Mouse (Mus musculus): Measurements from ENCODE around the gene Slc6a19.

Slc6a19 gene

DNA sequence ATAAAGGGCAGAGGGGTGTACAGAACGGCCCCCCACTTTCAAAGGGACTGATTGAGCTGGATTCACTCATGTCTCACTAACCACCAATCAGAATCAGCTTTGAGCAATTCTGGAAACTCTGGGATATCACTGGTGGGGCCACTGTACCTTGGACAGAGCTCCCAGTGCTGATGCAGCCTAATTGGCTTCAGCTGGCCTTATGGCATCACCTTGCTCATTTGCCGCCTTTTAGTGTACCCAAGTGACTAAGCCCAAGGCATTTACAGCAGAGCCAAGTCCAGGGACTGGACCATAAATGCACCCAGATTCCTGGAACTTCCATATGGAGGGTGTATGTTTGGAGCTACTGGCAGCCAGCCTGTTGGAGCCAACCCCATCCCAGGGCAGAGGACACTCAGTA, 45.7 kb downstream of the Slc6a19 start:
- DNase-seq (ENCODE audit: low spot score), result no peak

DNA sequence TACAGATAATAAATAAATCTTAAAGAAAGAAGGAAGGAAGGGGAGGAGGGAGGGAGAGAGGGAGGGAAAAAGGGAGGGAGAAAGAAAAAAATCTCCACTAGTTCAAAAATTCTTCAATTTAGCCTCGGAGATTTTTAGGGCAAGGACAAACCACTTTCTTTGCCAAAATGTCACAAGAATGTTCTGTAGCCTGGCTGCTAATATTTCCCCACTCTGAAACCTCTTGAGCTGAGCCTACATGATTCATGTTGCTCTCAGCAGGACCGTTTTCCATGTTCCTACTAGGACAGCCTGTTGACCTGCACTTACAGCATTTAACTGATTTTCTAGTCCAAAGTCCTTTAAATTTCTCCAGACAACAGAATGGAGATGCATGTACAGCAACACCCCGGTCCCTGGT, 49.7 kb downstream of the Slc6a19 start:
- no peak for DNase-seq (ENCODE audit: low spot score)

DNA sequence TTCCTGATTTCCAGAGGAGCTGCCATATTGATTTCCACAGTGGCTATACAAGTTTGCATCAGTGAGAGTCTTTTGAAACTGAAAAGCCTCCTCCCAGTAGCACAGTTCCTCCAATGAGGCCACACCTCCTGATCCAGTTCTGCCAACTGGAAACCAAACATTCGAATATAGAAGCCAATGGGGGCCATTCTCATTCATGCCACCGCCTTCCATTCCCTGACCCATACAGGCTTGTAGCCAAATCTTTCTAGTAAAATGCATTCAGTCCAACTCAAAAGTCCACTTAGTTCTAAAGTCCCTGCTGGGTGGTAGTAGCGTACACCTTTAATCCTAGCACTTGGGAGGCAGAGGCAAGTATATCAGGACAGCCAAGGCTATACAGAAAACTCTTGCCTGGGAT, 51.4 kb downstream of the Slc6a19 start:
- DNase-seq (ENCODE audit: low spot score), result no peak

DNA sequence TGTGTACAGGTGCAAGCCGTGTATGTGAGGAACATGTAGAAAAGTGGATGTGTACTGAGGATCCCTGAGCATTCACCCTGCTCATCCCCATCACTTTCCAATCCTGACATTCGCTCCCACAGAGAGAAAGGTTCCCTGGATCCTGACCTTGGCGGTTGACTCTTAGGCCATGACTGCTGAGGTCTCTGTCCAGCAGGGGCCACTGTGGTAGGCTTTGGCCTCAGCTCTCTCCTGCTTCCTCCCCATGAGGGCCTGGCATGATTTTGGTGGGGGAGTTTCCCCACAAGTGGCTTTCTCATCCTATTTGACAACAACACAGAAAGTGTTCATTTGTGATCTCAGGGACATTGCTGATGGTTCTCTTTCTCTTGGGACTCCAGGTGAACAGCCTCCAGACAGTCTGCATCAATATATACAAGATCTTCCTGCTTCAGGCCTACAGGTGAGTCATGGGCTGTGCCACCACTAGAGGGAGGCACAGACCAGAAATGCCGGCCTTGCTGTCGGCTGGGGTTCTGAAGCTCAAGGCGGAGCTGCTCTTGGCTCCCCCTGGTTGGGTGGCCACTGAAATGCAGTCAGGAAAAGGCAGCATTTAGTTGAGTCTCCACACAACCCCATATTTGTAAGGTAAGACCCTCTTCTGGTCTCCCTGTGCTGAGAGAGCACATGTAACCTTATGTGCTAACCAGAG, 58.1 kb downstream of the Slc6a19 start:
- DNase-seq (ENCODE audit: low spot score), result no peak

DNA sequence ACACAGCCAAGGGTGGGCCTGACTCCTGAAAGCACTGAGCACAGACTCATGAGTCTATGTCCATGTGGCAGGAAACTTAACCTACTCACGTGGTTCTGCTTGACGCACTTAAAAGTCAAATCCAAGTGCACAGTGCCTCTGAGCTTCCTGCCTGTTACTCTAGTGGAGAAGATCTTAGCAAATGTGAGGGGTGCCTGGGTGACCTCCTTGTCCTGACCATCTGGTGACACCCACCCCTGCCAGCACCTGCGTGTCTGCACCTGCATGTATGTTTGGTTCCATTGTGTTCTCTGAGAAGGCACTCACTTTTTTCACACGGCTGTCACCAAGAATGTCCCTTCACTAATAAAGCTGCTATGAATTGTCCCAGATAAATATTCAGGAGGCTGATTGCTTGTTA, 63.4 kb downstream of the Slc6a19 start:
- DNase-seq (ENCODE audit: low spot score), result no peak

DNA sequence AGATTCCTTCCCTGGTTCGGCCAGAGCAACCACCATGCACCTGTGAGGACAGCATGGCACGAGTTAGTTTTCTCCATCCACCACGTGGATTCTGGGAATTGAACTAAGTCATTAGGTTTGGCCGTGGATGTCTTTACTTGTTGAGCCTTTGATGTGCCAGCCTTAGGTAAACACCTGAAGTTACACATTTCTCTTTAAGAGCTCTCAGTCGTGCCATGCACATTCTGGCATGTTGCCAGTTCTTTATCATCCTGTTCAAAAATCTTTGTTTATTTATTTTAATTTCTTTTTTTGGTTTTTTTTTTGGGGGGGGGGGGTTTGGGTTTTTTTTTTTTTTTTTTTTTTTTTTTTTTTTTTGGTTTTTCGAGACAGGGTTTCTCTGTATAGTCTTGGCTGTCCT, 66.8 kb downstream of the Slc6a19 start:
- DNase-seq (ENCODE audit: low spot score), result no peak

DNA sequence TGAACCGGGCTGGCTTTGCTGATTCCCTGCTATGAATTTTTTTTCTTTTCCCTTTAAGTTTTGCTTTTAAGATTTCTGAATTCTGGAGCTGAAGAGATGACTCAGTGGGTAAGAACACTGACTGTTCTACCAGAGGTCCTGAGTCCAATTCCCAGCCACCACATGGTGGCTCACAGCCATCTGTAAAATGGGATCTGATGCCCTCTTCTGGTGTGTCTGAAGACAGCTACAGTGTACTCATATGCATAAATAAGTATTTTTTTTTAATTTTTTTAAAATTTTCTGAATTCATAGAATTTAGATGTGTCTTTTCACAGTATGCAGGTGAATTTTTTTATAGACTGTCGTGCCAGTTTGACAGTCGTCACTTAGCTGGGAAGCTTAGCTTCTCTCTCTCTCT, 72.8 kb downstream of the Slc6a19 start:
- no peak for DNase-seq (ENCODE audit: low spot score)
